Mouse (Mus musculus) CH12.LX (cell line): Measurements from ENCODE around the gene Atp8a2. TPM values are rescaled to one million over a fixed set of nuclear protein-coding genes. Genes with fewer than 3 reads are reported as not detected.

Source experiments
- DNase-seq: peaks from one replicate; pipeline ENCODE4 v3.0.0-alpha.2; 2013; ENCODE audit errors: extremely low read depth
- H3K27ac ChIP-seq: 2 replicates; pipeline ENCODE4 v1.5.1; 2012; ENCODE audit warnings: low read depth, mild to moderate bottlenecking, control low read depth, moderate library complexity; ENCODE audit not compliant: insufficient read depth
- H3K27me3 ChIP-seq: replicated peaks from 2 replicates; pipeline ENCODE3; 2012; ENCODE audit warnings: inconsistent platforms
- H3K36me3 ChIP-seq, 2 experiments: replicated peaks in 1 of 2; 2 replicates each; pipeline versions ENCODE3 to v1.6.1; 2012; ENCODE audit warnings: inconsistent platforms in 1 of 2, low read length in 1 of 2, mild to moderate bottlenecking in 1 of 2, mixed read lengths in 1 of 2, moderate library complexity in 1 of 2; ENCODE audit not compliant: control insufficient read depth in 1 of 2, insufficient read depth in 1 of 2
- H3K4me1 ChIP-seq, 2 experiments: 2 replicates each; pipeline ENCODE4 v1.6.1; 2012; ENCODE audit warnings: inconsistent platforms in 1 of 2, moderate library complexity in 1 of 2; ENCODE audit not compliant: insufficient read depth in 2 of 2, control insufficient read depth in 1 of 2
- H3K4me2 ChIP-seq: 2 replicates; pipeline ENCODE4 v1.6.1; 2012; ENCODE audit warnings: low read depth, mild to moderate bottlenecking, control low read depth; ENCODE audit not compliant: poor library complexity, insufficient read depth, severe bottlenecking
- H3K4me3 ChIP-seq, 3 experiments: fragments of 150-350 bp in 1 of 3; sonication (generic) in 1 of 3; replicated peaks in 1 of 3; 2 replicates each; pipeline versions ENCODE3 to v1.5.1; 2011 to 2012; ENCODE audit warnings: low read depth in 2 of 3, low read length in 2 of 3, mild to moderate bottlenecking in 2 of 3, moderate library complexity in 2 of 3, control low read depth in 1 of 3, improper control_type of control experiment in 1 of 3, inconsistent platforms in 1 of 3, mixed read lengths in 1 of 3; ENCODE audit not compliant: poor library complexity in 1 of 3
- H3K79me2 ChIP-seq: replicated peaks from 2 replicates; pipeline ENCODE4 v1.6.1; 2012; ENCODE audit warnings: mild to moderate bottlenecking, moderate library complexity; ENCODE audit not compliant: control insufficient read depth, poor library complexity, insufficient read depth, severe bottlenecking; ENCODE audit errors: extremely low read depth
- H3K9ac ChIP-seq: 2 replicates; pipeline ENCODE4 v1.6.1; 2012; ENCODE audit warnings: low read depth, mild to moderate bottlenecking, control low read depth, moderate library complexity; ENCODE audit not compliant: insufficient read depth
- H3K9me3 ChIP-seq: replicated peaks from 2 replicates; pipeline ENCODE3; 2012; ENCODE audit warnings: low read length, inconsistent platforms, mixed read lengths
- CHD2 ChIP-seq: IDR thresholded peaks from 2 replicates; pipeline ENCODE4 v1.6.1; 2011; ENCODE audit warnings: low read length, improper control_type of control experiment
- CTCF ChIP-seq, 2 experiments: IDR thresholded peaks in 1 of 2; conservative IDR thresholded peaks in 1 of 2; 2 replicates each; pipeline ENCODE4 v1.5.1; 2011 to 2012; ENCODE audit warnings: low read depth in 2 of 2, low read length in 2 of 2, improper control_type of control experiment in 1 of 2, inconsistent platforms in 1 of 2, mild to moderate bottlenecking in 1 of 2, moderate library complexity in 1 of 2
- E2F4 ChIP-seq: IDR thresholded peaks from 2 replicates; pipeline ENCODE4 v1.6.1; 2011; ENCODE audit warnings: low read depth, low read length, improper control_type of control experiment; ENCODE audit not compliant: insufficient replicate concordance
- EP300 ChIP-seq: IDR thresholded peaks from 2 replicates; pipeline ENCODE4 v1.6.1; 2011; ENCODE audit warnings: low read length, improper control_type of control experiment
- IRF4 ChIP-seq: IDR thresholded peaks from 2 replicates; pipeline ENCODE4 v1.6.1; 2014; ENCODE audit warnings: low read depth, mild to moderate bottlenecking, inconsistent platforms, low read length, improper control_type of control experiment
- JUND ChIP-seq: conservative IDR thresholded peaks from 2 replicates; pipeline ENCODE4 v1.6.1; 2011; ENCODE audit warnings: low read depth, low read length, improper control_type of control experiment
- MAFK ChIP-seq: IDR thresholded peaks from 2 replicates; pipeline ENCODE4 v1.6.1; 2011; ENCODE audit warnings: low read length, improper control_type of control experiment; ENCODE audit not compliant: insufficient replicate concordance
- NELFE ChIP-seq: IDR thresholded peaks from 2 replicates; pipeline ENCODE4 v1.6.1; 2011; ENCODE audit warnings: low read depth, low read length, improper control_type of control experiment
- PAX5 ChIP-seq: IDR thresholded peaks from 2 replicates; pipeline ENCODE4 v1.6.1; 2012; ENCODE audit warnings: low read length, inconsistent platforms, mixed read lengths
- POLR2AphosphoS2 ChIP-seq: IDR thresholded peaks from 2 replicates; pipeline ENCODE4 v1.6.1; 2011; ENCODE audit warnings: low read depth, low read length, improper control_type of control experiment
- SMC3 ChIP-seq: IDR thresholded peaks from 2 replicates; pipeline ENCODE4 v1.6.1; 2011; ENCODE audit warnings: low read depth, low read length, improper control_type of control experiment
- USF2 ChIP-seq: conservative IDR thresholded peaks from 2 replicates; pipeline ENCODE4 v1.6.1; 2011; ENCODE audit warnings: low read depth, low read length, improper control_type of control experiment
- dilution Hi-C: fragments of 300-500 bp; cut with MboI; formaldehyde crosslinking; loops from 2 replicates; pipeline ENCODE4 v1.14.3; 2020; ENCODE audit warnings: low sequenced_read_pairs; ENCODE audit not compliant: extremely low pct_unique_long_range_greater_than_20kb, extremely low pct_ligation_motif_present
- in situ Hi-C: fragments of 300-500 bp; cut with MboI; formaldehyde crosslinking; loops from 3 replicates; pipeline ENCODE4 v1.14.3; 2019; ENCODE audit warnings: low sequenced_read_pairs, low pct_ligation_motif_present, low pct_unique_long_range_greater_than_20kb, mixed read lengths
- polyA plus RNA-seq: library from polyadenylated mRNA; unstranded; fragments of >175 nt; gene quantifications from 2 replicates; pipeline ENCODE4 v1.2.1, GENCODE M21; 2012; ENCODE audit warnings: low read depth; ENCODE audit not compliant: insufficient read length
- total RNA-seq, 2 experiments: library from RNA; depleted of rRNA; stranded (reverse); fragments of 300-350 nt in 1 of 2; fragments of >200 nt in 1 of 2; gene quantifications; 2 replicates each; pipeline ENCODE4 v1.2.3; 2012 to 2014

The Atp8a2 gene
- total and polyA plus RNA-seq, 3 experiments, result 0.15 to 0.29 (median 0.21) TPM

- no peaks in the 10 kb centered on the region for H3K36me3 ChIP-seq
- TF ChIP-seq USF2 (no peak), CTCF (conservative IDR thresholded peaks at IDR 0.05 in 1 of 2, IDR thresholded peaks at IDR 0.05 in 1 of 2; ENCODE audit: low read depth in 2 of 2, low read length in 2 of 2) (0 out of 4 replicates have a peak, but pooled peaks of 1 of the 2 experiments have one; percentile 8), SMC3 (peak; percentile 3; the same call in 1 of the 2 replicates)
- H3K9me3 ChIP-seq, result peaks cover 4% of the 10 kb centered on the region
- H3K4me2 ChIP-seq, result no peak overlapping the region
- no peaks in the 10 kb centered on the region for H3K4me1 ChIP-seq
- H3K9ac ChIP-seq, result no peak overlapping the region
- no peak for DNase-seq
- no peaks in the 10 kb centered on the region for H3K27me3 ChIP-seq
- H3K27ac ChIP-seq, result no peak overlapping the region
- in situ Hi-C loops (no loop called here), dilution Hi-C loops (no loop called here)
- H3K4me3 ChIP-seq, result no peak overlapping the region
- H3K79me2 ChIP-seq, result no peaks in the 10 kb centered on the region
Measured at GRCm38 (mm10) chr14:59876525-59876924, 320.5 kb downstream of the Atp8a2 start.

- dilution Hi-C loops, result no loop called here
- Histone ChIP-seq H3K79me2 (no peaks in the 10 kb centered on the region), H3K36me3 (no peaks in the 10 kb centered on the region), H3K9me3 (peaks cover 5% of the 10 kb centered on the region), H3K4me2 (no peak overlapping the region), H3K27ac (no peak overlapping the region), H3K9ac (no peak overlapping the region), H3K4me1 (no peaks in the 10 kb centered on the region; a peak in 1 of 4 replicates), H3K4me3 (no peak overlapping the region), H3K27me3 (no peaks in the 10 kb centered on the region)
- in situ Hi-C loops, result no loop called here
- TF ChIP-seq PAX5, result no peak
- no peak for TF ChIP-seq SMC3
- no peak for TF ChIP-seq USF2
- TF ChIP-seq NELFE, result no peak
- TF ChIP-seq POLR2AphosphoS2, result no peak
- no peak for TF ChIP-seq JUND
- no peak for TF ChIP-seq E2F4
- DNase-seq, result no peak
Measured at GRCm38 (mm10) chr14:59868369-59868768, 328.6 kb downstream of the Atp8a2 start.

- TF ChIP-seq MAFK (no peak), EP300 (no peak), IRF4 (no peak), CHD2 (no peak)
- H3K36me3 ChIP-seq, result no peaks in the 10 kb centered on the region
- no peaks in the 10 kb centered on the region for H3K27me3 ChIP-seq
- no peak overlapping the region for H3K4me3 ChIP-seq
- peaks cover 0 to 3% of the 10 kb centered on the region in 2 experiments; a peak in 2 of 4 replicates for H3K4me1 ChIP-seq
- no peak for DNase-seq
- H3K79me2 ChIP-seq, result no peaks in the 10 kb centered on the region
- H3K9ac ChIP-seq, result no peak overlapping the region
- H3K27ac ChIP-seq, result no peak overlapping the region
- H3K4me2 ChIP-seq, result no peak overlapping the region
- dilution Hi-C loops (no loop called here), in situ Hi-C loops (no loop called here)
- peaks cover 5% of the 10 kb centered on the region for H3K9me3 ChIP-seq
Measured at GRCm38 (mm10) chr14:59867749-59868148, 329.2 kb downstream of the Atp8a2 start.
